Mouse (Mus musculus) spleen, adult 2 months (tissue): ENCODE data around the gene Pcdh7. TPM values are rescaled to one million over a fixed set of nuclear protein-coding genes. Genes with fewer than 3 reads are reported as not detected.

Source experiments
- DNase-seq, 2 experiments: peaks; one replicate each; pipeline versions ENCODE4 v3.0.0 to v3.0.0-alpha.2; 2012 to 2021; ENCODE audit warnings: low spot score in 2 of 2, low read depth in 1 of 2
- H3K27ac ChIP-seq: fragments of 200-500 bp; 2 replicates; pipeline ENCODE4 v1.5.1; 2012; ENCODE audit warnings: low read length, inconsistent platforms; ENCODE audit not compliant: insufficient read depth
- H3K27me3 ChIP-seq: fragments of 200-500 bp; 2 replicates; pipeline ENCODE4 v1.6.1; 2012; ENCODE audit warnings: mild to moderate bottlenecking, moderate library complexity, low read length, inconsistent platforms; ENCODE audit not compliant: control insufficient read depth, insufficient read depth
- H3K36me3 ChIP-seq: fragments of 200-500 bp; 2 replicates; pipeline ENCODE4 v1.6.1; 2012; ENCODE audit warnings: mild to moderate bottlenecking, low read length, inconsistent platforms; ENCODE audit not compliant: control insufficient read depth, insufficient read depth
- H3K4me1 ChIP-seq: fragments of 200-500 bp; 2 replicates; pipeline ENCODE4 v1.6.1; 2011; ENCODE audit warnings: inconsistent platforms; ENCODE audit not compliant: control insufficient read depth, insufficient read depth, insufficient read length
- H3K4me3 ChIP-seq: fragments of 200-500 bp; 2 replicates; pipeline ENCODE4 v1.5.1; 2011; ENCODE audit warnings: mild to moderate bottlenecking, inconsistent platforms; ENCODE audit not compliant: insufficient read depth, insufficient read length; ENCODE audit errors: extremely low read depth
- CTCF ChIP-seq: fragments of 200-500 bp; IDR thresholded peaks from 2 replicates; pipeline ENCODE4 v1.5.1; 2011; ENCODE audit warnings: mild to moderate bottlenecking, inconsistent platforms; ENCODE audit not compliant: insufficient read depth, insufficient read length, insufficient replicate concordance; ENCODE audit errors: extremely low read depth
- POLR2A ChIP-seq: fragments of 200-500 bp; IDR thresholded peaks from 2 replicates; pipeline ENCODE4 v1.6.1; 2011; ENCODE audit warnings: low read depth, low read length, inconsistent platforms
- WGBS: fragments of 180-500 bp; shearing (Covaris S2); methylation state at CpG from one replicate; pipeline ENCODE4 v1.1.7; 2018; 5-methylcytosine and 5-hydroxymethylcytosine counted together
- polyA plus RNA-seq: library from polyadenylated mRNA; depleted of rRNA; stranded (reverse); fragments of >200 nt; gene quantifications from 2 replicates; pipeline ENCODE4 v1.2.3, GENCODE M21; 2012

Gene Pcdh7
- polyA plus RNA-seq, 1 experiment, result 2.8 TPM

DNA sequence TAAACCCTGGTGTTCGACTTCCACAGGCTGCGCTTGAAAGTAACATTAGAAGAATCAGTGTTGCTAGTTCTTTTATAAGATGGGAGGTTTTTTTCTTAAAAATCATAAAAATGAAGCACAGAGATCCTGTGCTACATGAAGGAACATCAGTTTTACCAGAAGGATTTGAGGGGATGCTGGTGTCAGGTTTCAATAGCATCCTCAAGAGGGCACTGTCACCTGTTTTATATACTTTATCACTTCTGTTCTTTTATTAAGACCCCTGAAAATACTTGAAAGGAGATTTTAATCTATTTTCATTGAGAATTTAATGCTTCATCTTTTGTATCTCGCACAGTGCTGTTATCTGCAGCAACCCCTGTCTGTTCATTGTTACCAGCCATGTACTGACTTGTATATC lies 322.1 kb downstream of the Pcdh7 start:
- TF ChIP-seq POLR2A (no peak), CTCF (no peak)
- 90% methylated on average over 3 of the region's 3 CpGs for WGBS
- H3K4me1 ChIP-seq, result no peaks in the 10 kb centered on the region
- no peaks in the 10 kb centered on the region for H3K27me3 ChIP-seq
- no peak overlapping the region for H3K27ac ChIP-seq
- no peak overlapping the region for H3K4me3 ChIP-seq
- no peaks in the 10 kb centered on the region for H3K36me3 ChIP-seq
- DNase-seq, result no peak

- WGBS, result 86% methylated on average over 4 of the region's 4 CpGs
- no peak for DNase-seq
Observed at GRCm38 (mm10) chr5:58044216-58044615, 326.4 kb downstream of the Pcdh7 start.

DNA sequence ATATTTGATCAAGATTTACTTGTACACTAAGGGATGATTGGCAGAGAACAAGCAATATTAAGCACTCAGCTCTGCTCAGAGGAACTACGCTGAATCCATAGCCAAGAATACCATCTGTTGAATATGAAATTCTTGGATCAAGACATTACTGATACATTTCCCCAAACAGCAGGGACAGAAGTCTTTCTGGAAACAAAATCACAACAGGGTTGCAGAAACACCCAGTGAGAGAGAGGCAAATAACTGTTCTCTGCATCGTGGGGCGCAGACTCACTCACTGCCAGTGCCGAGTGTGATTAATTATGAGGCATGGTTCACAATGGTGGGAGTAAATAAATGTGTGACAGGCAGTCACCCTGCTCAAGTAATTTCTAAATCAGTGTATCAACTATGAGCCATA lies 363.3 kb downstream of the Pcdh7 start:
- H3K4me3 ChIP-seq, result no peak overlapping the region
- no peaks in the 10 kb centered on the region for H3K4me1 ChIP-seq
- no peaks in the 10 kb centered on the region for H3K36me3 ChIP-seq
- H3K27me3 ChIP-seq, result no peaks in the 10 kb centered on the region
- no peak for TF ChIP-seq POLR2A
- no peak for TF ChIP-seq CTCF
- no peak for DNase-seq
- H3K27ac ChIP-seq, result no peak overlapping the region
- WGBS, result 87% methylated on average over 4 of the region's 4 CpGs

More at GRCm38 (mm10) chr5:58044216-58044615, 326.4 kb downstream of the Pcdh7 start:
- TF ChIP-seq CTCF (no peak), POLR2A (no peak)
- Histone ChIP-seq H3K4me1 (no peaks in the 10 kb centered on the region), H3K36me3 (no peaks in the 10 kb centered on the region), H3K27me3 (no peaks in the 10 kb centered on the region), H3K27ac (no peak overlapping the region), H3K4me3 (no peak overlapping the region)

GRCm38 (mm10) chr5:58082230-58082629 lies 364.5 kb downstream of the Pcdh7 start:
- Histone ChIP-seq H3K36me3 (no peaks in the 10 kb centered on the region), H3K27ac (no peak overlapping the region), H3K4me1 (no peaks in the 10 kb centered on the region), H3K27me3 (no peaks in the 10 kb centered on the region), H3K4me3 (no peak overlapping the region; the same call in 1 of the 2 replicates)
- WGBS, result 88% methylated on average over 2 of the region's 2 CpGs
- no peak for DNase-seq
- TF ChIP-seq POLR2A (no peak), CTCF (no peak)

DNA sequence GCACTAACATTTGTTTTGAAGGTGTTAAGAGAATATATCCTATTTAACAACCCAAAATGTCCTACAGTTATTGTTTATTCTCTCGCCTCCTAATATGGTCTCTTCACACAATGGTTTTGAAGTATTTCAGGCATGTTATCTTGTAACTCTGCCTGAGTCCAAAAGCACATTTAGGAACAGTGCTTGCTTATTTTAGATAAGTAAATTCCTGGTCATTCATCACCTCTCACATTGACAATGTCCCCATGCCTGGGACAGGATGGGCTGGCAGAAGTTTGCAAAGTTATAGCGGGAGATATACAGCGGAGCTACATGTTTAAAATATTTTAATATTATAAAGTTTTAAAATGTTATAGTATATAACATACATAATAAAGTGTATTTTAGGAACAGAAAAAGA lies 365.3 kb downstream of the Pcdh7 start:
- Histone ChIP-seq H3K36me3 (no peaks in the 10 kb centered on the region), H3K27ac (no peak overlapping the region), H3K27me3 (no peaks in the 10 kb centered on the region), H3K4me3 (no peak overlapping the region), H3K4me1 (no peaks in the 10 kb centered on the region)
- TF ChIP-seq CTCF (no peak), POLR2A (no peak)
- DNase-seq, result no peak
- 92% methylated on average over 3 of the region's 3 CpGs for WGBS

DNA sequence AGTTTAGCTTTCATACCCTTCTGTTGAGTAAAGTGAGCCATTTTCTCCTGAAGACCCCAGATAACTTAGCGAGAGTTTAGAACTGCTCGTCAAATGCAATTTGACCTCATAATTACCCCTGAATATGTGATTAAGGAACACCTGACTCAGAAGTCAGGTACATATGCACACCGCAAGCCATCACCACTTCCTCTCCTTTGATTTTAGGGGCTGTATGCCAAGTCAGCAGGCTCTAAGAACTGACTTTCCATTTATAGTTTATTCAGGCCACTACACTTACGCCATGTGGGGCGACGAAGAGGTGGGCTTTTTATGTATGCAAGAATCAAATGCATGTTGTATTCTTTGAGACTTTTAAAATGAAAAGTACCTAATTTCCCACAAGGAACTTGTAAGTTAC lies 366.2 kb downstream of the Pcdh7 start:
- TF ChIP-seq CTCF (no peak), POLR2A (no peak)
- no peak overlapping the region for H3K4me3 ChIP-seq
- no peaks in the 10 kb centered on the region for H3K27me3 ChIP-seq
- no peaks in the 10 kb centered on the region for H3K36me3 ChIP-seq
- DNase-seq, result peak in 1 of 2 experiments; percentile 1
- H3K4me1 ChIP-seq, result no peaks in the 10 kb centered on the region
- WGBS, result 20% methylated on average over 6 of the region's 6 CpGs
- no peak overlapping the region for H3K27ac ChIP-seq

DNA sequence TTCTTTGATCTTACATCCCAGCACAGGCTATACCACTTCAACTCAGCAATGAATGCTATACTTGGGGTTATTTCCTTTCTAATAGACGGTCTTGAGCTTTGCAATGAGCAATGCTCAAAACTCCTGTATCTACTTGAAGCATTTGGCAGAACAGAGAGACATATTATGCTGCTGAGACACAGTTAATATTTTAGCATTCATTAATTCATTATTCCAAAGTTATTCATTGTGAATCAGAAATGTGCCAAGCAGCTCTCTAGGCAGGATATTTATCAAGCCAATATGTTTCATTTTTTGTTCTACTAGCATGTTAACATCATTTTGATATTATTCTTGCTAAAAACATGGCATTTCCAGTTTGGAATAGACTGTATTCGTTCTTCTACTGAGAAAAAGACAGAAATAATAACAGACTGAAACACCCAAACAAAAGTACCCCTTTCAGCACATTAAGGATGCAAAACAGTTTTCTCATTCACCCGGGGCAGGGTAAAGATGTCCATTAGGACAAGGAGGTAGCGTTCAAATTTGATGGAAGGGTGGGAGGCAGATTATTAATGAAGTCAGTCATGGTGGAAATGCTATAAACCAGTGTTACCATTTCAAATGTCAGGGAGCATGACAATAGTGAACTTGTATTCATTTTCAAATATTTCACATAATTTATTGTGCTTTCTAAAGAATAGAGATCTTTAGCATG lies 391.0 kb downstream of the Pcdh7 start:
- Histone ChIP-seq H3K4me3 (no peak overlapping the region), H3K27me3 (no peaks in the 10 kb centered on the region), H3K36me3 (no peaks in the 10 kb centered on the region), H3K4me1 (no peaks in the 10 kb centered on the region), H3K27ac (no peak overlapping the region)
- 81% methylated on average over 4 of the region's 4 CpGs for WGBS
- no peak for TF ChIP-seq POLR2A
- no peak for TF ChIP-seq CTCF
- no peak for DNase-seq
